Comparison of ENCODE assay signal across 8 mouse cellular contexts in genomic region chr10:42633361-42634121, GRCm38 (mm10). TPM values are rescaled to one million over a fixed set of nuclear protein-coding genes. Genes with fewer than 3 reads are reported as not detected.
DNase-seq lines count a peak whose midpoint lies in the region; ATAC-seq and TF ChIP-seq lines count a peak whose summit lies in the region.

No protein-coding gene starts in this region.

- H3K9ac ChIP-seq in liver, embryonic 11.5 days (ENCODE audit: low read depth, low read length), result no peak overlapping the region
- no peak overlapping the region for H3K9ac ChIP-seq in neural tube, embryonic 15.5 days (replicated peaks)

- H3K4me1 ChIP-seq in bone marrow, adult 2 months (ENCODE audit: control insufficient read depth, insufficient read depth, low read length), result no peaks in the 10 kb centered on the region; the same call in 1 of the 2 replicates
- H3K4me1 ChIP-seq in liver, embryonic 11.5 days (replicated peaks; ENCODE audit: control insufficient read depth, insufficient read depth, low read length), result peaks cover 9% of the 10 kb centered on the region; the same call in 1 of the 2 replicates
- H3K4me1 ChIP-seq in neural tube, embryonic 15.5 days, result peaks cover 35% of the 10 kb centered on the region

- DNase-seq in embryo, embryonic 10.5 days (ENCODE audit: low spot score), result peak; percentile 48
- DNase-seq in embryo, embryonic 10 days (ENCODE audit: low spot score), result no peak
- DNase-seq in liver, embryonic 11.5 days (ENCODE audit: low spot score), result peak; percentile 47
- DNase-seq in gastrocnemius, postnatal 10 days, result no peak

- H3K4me3 ChIP-seq in bone marrow, adult 2 months (replicated peaks; ENCODE audit: control insufficient read depth, low read depth, low read length), result peak overlapping the region; percentile 70
- peak overlapping the region; percentile 43 for H3K4me3 ChIP-seq in liver, embryonic 11.5 days (ENCODE audit: low read depth, low read length)
- peak overlapping the region; percentile 5; the same call in 1 of the 2 replicates for H3K4me3 ChIP-seq in neural tube, embryonic 15.5 days (replicated peaks)

- H3K4me2 ChIP-seq in liver, embryonic 11.5 days, result peak overlapping the region; percentile 74
- peak overlapping the region; percentile 33 for H3K4me2 ChIP-seq in neural tube, embryonic 15.5 days

- H3K9me3 ChIP-seq in liver, embryonic 11.5 days (ENCODE audit: control insufficient read depth, low read length), result no peaks in the 10 kb centered on the region
- no peaks in the 10 kb centered on the region for H3K9me3 ChIP-seq in neural tube, embryonic 15.5 days (replicated peaks)

- WGBS in bone marrow, adult 2 months, result 3% methylated on average over 23 of the region's 23 CpGs
- 7% methylated on average over 23 of the region's 23 CpGs for WGBS in liver, embryonic 11.5 days
- 11% methylated on average over 23 of the region's 23 CpGs for WGBS in neural tube, embryonic 15.5 days

- no peak overlapping the region for H3K27ac ChIP-seq in bone marrow, adult 2 months (ENCODE audit: control insufficient read depth, insufficient read depth, low read depth, low read length, poor library complexity)
- H3K27ac ChIP-seq in liver, embryonic 11.5 days (ENCODE audit: low read depth, low read length), result no peak overlapping the region
- H3K27ac ChIP-seq in neural tube, embryonic 15.5 days (replicated peaks), result no peak overlapping the region

- H3K36me3 ChIP-seq in liver, embryonic 11.5 days (ENCODE audit: control insufficient read depth, insufficient read depth, low read length), result no peaks in the 10 kb centered on the region
- H3K36me3 ChIP-seq in neural tube, embryonic 15.5 days, result no peaks in the 10 kb centered on the region

- ATAC-seq in hematopoietic stem cell, adult 5-6 weeks (replicated peaks in 1 of 2; ENCODE audit: insufficient read depth in 1 of 2, low FRiP score in 2 of 2, low TSS enrichment in 1 of 2, low read depth in 1 of 2, poor library complexity in 2 of 2, severe bottlenecking in 2 of 2), result peak; percentile 9 to 41; a peak in 2 of 4 replicates
- ATAC-seq in liver, embryonic 11.5 days (replicated peaks; ENCODE audit: low FRiP score), result no peak
- ATAC-seq in neural tube, embryonic 15.5 days (ENCODE audit: low FRiP score), result no peak
- ATAC-seq in megakaryocyte-erythroid progenitor cell, adult 5-6 weeks (replicated peaks; ENCODE audit: low FRiP score, low TSS enrichment, poor library complexity, severe bottlenecking), result no peak

- no peak for TF ChIP-seq CTCF in bone marrow, adult 2 months (IDR thresholded peaks at IDR 0.05; ENCODE audit: control insufficient read depth, insufficient read depth, low read length)

- no peak for TF ChIP-seq POLR2A in bone marrow, adult 2 months (IDR thresholded peaks at IDR 0.05; ENCODE audit: borderline replicate concordance, control insufficient read depth, low read depth, low read length)

- H3K27me3 ChIP-seq in liver, embryonic 11.5 days (replicated peaks; ENCODE audit: control insufficient read depth, insufficient read depth, low read length), result peaks cover 91% of the 10 kb centered on the region
- H3K27me3 ChIP-seq in neural tube, embryonic 15.5 days (replicated peaks), result peaks cover 91% of the 10 kb centered on the region

RNA-seq across cellular contexts. Expression of gene Ostm1, which starts 49.9 kb away (rescaled TPM):
- 11.5 and 16.3 TPM in 2 replicates for polyA plus RNA-seq in bone marrow, adult 2 months (2011; ENCODE audit: insufficient read depth, insufficient read length, low replicate concordance, missing spikeins)
- total RNA-seq in hematopoietic stem cell, adult 5-6 weeks (2017), result 30.3 and 35.1 TPM in 2 replicates
- 24.8 and 27.7 TPM in 2 replicates for polyA plus RNA-seq in liver, embryonic 11.5 days (2014; fragmentation: Nextera tagmentation; extraction: Ambion mirVana)
- polyA plus RNA-seq in neural tube, embryonic 15.5 days (2015; fragmentation: Nextera tagmentation; extraction: Ambion mirVana), result 33.7 and 36.1 TPM in 2 replicates
- 20.9 and 44.1 TPM in 2 replicates for total RNA-seq in megakaryocyte-erythroid progenitor cell, adult 5-6 weeks (2014; fragmentation: Nextera tagmentation)
- total RNA-seq in megakaryocyte-erythroid progenitor cell, adult 5-6 weeks (2017), result 33.5 and 48.7 TPM in 2 replicates
- total RNA-seq in gastrocnemius, postnatal 10 days (2021), result 10 to 100 TPM in 1 of 2 experiments, 1 to 10 TPM in 1; 9.3 to 10.7 TPM

RNA-seq across cellular contexts. Expression of gene Nr2e1, which starts 50.1 kb away (rescaled TPM):
- polyA plus RNA-seq in bone marrow, adult 2 months (2011; ENCODE audit: insufficient read depth, insufficient read length, low replicate concordance, missing spikeins), result not detected in 2 replicates
- not detected in 2 replicates for total RNA-seq in hematopoietic stem cell, adult 5-6 weeks (2017)
- not detected in 2 replicates for polyA plus RNA-seq in liver, embryonic 11.5 days (2014; fragmentation: Nextera tagmentation; extraction: Ambion mirVana)
- polyA plus RNA-seq in neural tube, embryonic 15.5 days (2015; fragmentation: Nextera tagmentation; extraction: Ambion mirVana), result not detected in 2 replicates
- total RNA-seq in megakaryocyte-erythroid progenitor cell, adult 5-6 weeks (2014; fragmentation: Nextera tagmentation), result not detected in 2 replicates
- not detected in 2 replicates for total RNA-seq in megakaryocyte-erythroid progenitor cell, adult 5-6 weeks (2017)
- total RNA-seq in gastrocnemius, postnatal 10 days (2021), result not detected

Comparison
In these comparisons a context has a peak if more than half of its experiments do, and no peak if none do; other contexts are left out.
1. DNase-seq: peak in embryo, embryonic 10.5 days (single experiment) and liver, embryonic 11.5 days (single experiment); none in embryo, embryonic 10 days (single experiment) and gastrocnemius, postnatal 10 days (single experiment).
2. H3K4me3 ChIP-seq: peak in every context shown above with its lines; median percentile 70 in bone marrow, adult 2 months; 43 in liver, embryonic 11.5 days; 5 in neural tube, embryonic 15.5 days.
3. ATAC-seq: peak in hematopoietic stem cell, adult 5-6 weeks (2 of 2); none in liver, embryonic 11.5 days (single experiment), neural tube, embryonic 15.5 days (single experiment) and megakaryocyte-erythroid progenitor cell, adult 5-6 weeks (single experiment).